Mouse (Mus musculus): ENCODE measurements around the gene Thsd4. TPM values are rescaled to one million over a fixed set of nuclear protein-coding genes. Genes with fewer than 3 reads are reported as not detected.

Gene Thsd4
- polyA plus RNA-seq, 1 experiment from 2014 or later: 38.7 TPM

GRCm38 (mm10) chr9:60316510-60316909 lies 205.3 kb downstream of the Thsd4 start:
- Histone ChIP-seq H3K27ac (ENCODE audit: low read depth, low read length) (no peak overlapping the region), H3K4me2 (replicated peaks; ENCODE audit: low read depth, low read length) (no peak overlapping the region), H3K9ac (ENCODE audit: low read depth, low read length) (no peak overlapping the region), H3K9me3 (ENCODE audit: control insufficient read depth, low read length) (no peaks in the 10 kb centered on the region), H3K4me3 (ENCODE audit: low read length) (no peak overlapping the region), H3K27me3 (ENCODE audit: control insufficient read depth, insufficient read depth, low read length) (no peaks in the 10 kb centered on the region), H3K4me1 (ENCODE audit: control insufficient read depth, insufficient read depth, low read length) (peaks cover 22% of the 10 kb centered on the region), H3K36me3 (ENCODE audit: control insufficient read depth, insufficient read depth, low read length) (no peaks in the 10 kb centered on the region)
- ATAC-seq (ENCODE audit: low FRiP score, low TSS enrichment): no peak
- 52% methylated on average over 5 of the region's 5 CpGs for WGBS

GRCm38 (mm10) chr9:60315533-60315932 lies 206.3 kb downstream of the Thsd4 start:
- Histone ChIP-seq H3K4me3 (ENCODE audit: low read length) (no peak overlapping the region), H3K36me3 (ENCODE audit: control insufficient read depth, insufficient read depth, low read length) (no peaks in the 10 kb centered on the region), H3K9ac (ENCODE audit: low read depth, low read length) (no peak overlapping the region), H3K27ac (ENCODE audit: low read depth, low read length) (no peak overlapping the region), H3K9me3 (ENCODE audit: control insufficient read depth, low read length) (no peaks in the 10 kb centered on the region), H3K27me3 (ENCODE audit: control insufficient read depth, insufficient read depth, low read length) (no peaks in the 10 kb centered on the region), H3K4me2 (replicated peaks; ENCODE audit: low read depth, low read length) (no peak overlapping the region), H3K4me1 (ENCODE audit: control insufficient read depth, insufficient read depth, low read length) (peaks cover 27% of the 10 kb centered on the region)
- ATAC-seq (ENCODE audit: low FRiP score, low TSS enrichment): no peak
- WGBS: 48% methylated on average over 5 of the region's 5 CpGs

- no peak overlapping the region for H3K9ac ChIP-seq (ENCODE audit: low read depth, low read length)
- H3K9me3 ChIP-seq (ENCODE audit: control insufficient read depth, low read length): no peaks in the 10 kb centered on the region
- WGBS: 42% methylated on average over 6 of the region's 6 CpGs
- H3K27me3 ChIP-seq (ENCODE audit: control insufficient read depth, insufficient read depth, low read length): no peaks in the 10 kb centered on the region
- H3K4me2 ChIP-seq (replicated peaks; ENCODE audit: low read depth, low read length): no peak overlapping the region
- H3K36me3 ChIP-seq (ENCODE audit: control insufficient read depth, insufficient read depth, low read length): no peaks in the 10 kb centered on the region
- peaks cover 37% of the 10 kb centered on the region for H3K4me1 ChIP-seq (ENCODE audit: control insufficient read depth, insufficient read depth, low read length)
- no peak overlapping the region for H3K4me3 ChIP-seq (ENCODE audit: low read length)
- no peak for ATAC-seq (ENCODE audit: low FRiP score, low TSS enrichment)
- H3K27ac ChIP-seq (ENCODE audit: low read depth, low read length): no peak overlapping the region
Measured at GRCm38 (mm10) chr9:60313661-60314060, 208.2 kb downstream of the Thsd4 start.

GRCm38 (mm10) chr9:60312670-60313069 lies 209.2 kb downstream of the Thsd4 start:
- Histone ChIP-seq H3K9ac (ENCODE audit: low read depth, low read length) (no peak overlapping the region), H3K27me3 (ENCODE audit: control insufficient read depth, insufficient read depth, low read length) (no peaks in the 10 kb centered on the region), H3K4me3 (ENCODE audit: low read length) (no peak overlapping the region), H3K36me3 (ENCODE audit: control insufficient read depth, insufficient read depth, low read length) (no peaks in the 10 kb centered on the region), H3K4me2 (replicated peaks; ENCODE audit: low read depth, low read length) (no peak overlapping the region), H3K27ac (ENCODE audit: low read depth, low read length) (no peak overlapping the region), H3K9me3 (ENCODE audit: control insufficient read depth, low read length) (no peaks in the 10 kb centered on the region), H3K4me1 (ENCODE audit: control insufficient read depth, insufficient read depth, low read length) (peaks cover 43% of the 10 kb centered on the region)
- ATAC-seq (ENCODE audit: low FRiP score, low TSS enrichment): no peak
- 71% methylated on average over 7 of the region's 7 CpGs for WGBS

- no peak overlapping the region for H3K4me3 ChIP-seq (ENCODE audit: low read length)
- no peaks in the 10 kb centered on the region for H3K27me3 ChIP-seq (ENCODE audit: control insufficient read depth, insufficient read depth, low read length)
- no peaks in the 10 kb centered on the region for H3K9me3 ChIP-seq (ENCODE audit: control insufficient read depth, low read length)
- H3K9ac ChIP-seq (ENCODE audit: low read depth, low read length): no peak overlapping the region
- no peak for ATAC-seq (ENCODE audit: low FRiP score, low TSS enrichment)
- no peaks in the 10 kb centered on the region for H3K36me3 ChIP-seq (ENCODE audit: control insufficient read depth, insufficient read depth, low read length)
- H3K4me1 ChIP-seq (ENCODE audit: control insufficient read depth, insufficient read depth, low read length): peaks cover 43% of the 10 kb centered on the region
- H3K4me2 ChIP-seq (replicated peaks; ENCODE audit: low read depth, low read length): no peak overlapping the region
- H3K27ac ChIP-seq (ENCODE audit: low read depth, low read length): no peak overlapping the region
- WGBS: 65% methylated on average over 10 of the region's 10 CpGs
Measured at GRCm38 (mm10) chr9:60311594-60312128, 210.2 kb downstream of the Thsd4 start.

- Histone ChIP-seq H3K4me1 (ENCODE audit: control insufficient read depth, insufficient read depth, low read length) (peaks cover 43% of the 10 kb centered on the region), H3K27me3 (ENCODE audit: control insufficient read depth, insufficient read depth, low read length) (no peaks in the 10 kb centered on the region), H3K4me3 (ENCODE audit: low read length) (no peak overlapping the region), H3K4me2 (replicated peaks; ENCODE audit: low read depth, low read length) (no peak overlapping the region), H3K9me3 (ENCODE audit: control insufficient read depth, low read length) (no peaks in the 10 kb centered on the region), H3K36me3 (ENCODE audit: control insufficient read depth, insufficient read depth, low read length) (no peaks in the 10 kb centered on the region), H3K9ac (ENCODE audit: low read depth, low read length) (no peak overlapping the region), H3K27ac (ENCODE audit: low read depth, low read length) (no peak overlapping the region)
- no peak for ATAC-seq (ENCODE audit: low FRiP score, low TSS enrichment)
- WGBS: 73% methylated on average over 8 of the region's 8 CpGs
Measured at GRCm38 (mm10) chr9:60310741-60311317, 211.0 kb downstream of the Thsd4 start.

- no peak overlapping the region for H3K27ac ChIP-seq (ENCODE audit: low read depth, low read length)
- WGBS: 43% methylated on average over 16 of the region's 16 CpGs
- ATAC-seq (ENCODE audit: low FRiP score, low TSS enrichment): no peak
Measured at GRCm38 (mm10) chr9:60309786-60310711, 211.8 kb downstream of the Thsd4 start.

GRCm38 (mm10) chr9:60308182-60308581 lies 213.7 kb downstream of the Thsd4 start:
- H3K4me1 ChIP-seq (ENCODE audit: control insufficient read depth, insufficient read depth, low read length): peaks cover 37% of the 10 kb centered on the region
- no peak overlapping the region for H3K4me3 ChIP-seq (ENCODE audit: low read length)
- 52% methylated on average over 4 of the region's 4 CpGs for WGBS
- H3K9ac ChIP-seq (ENCODE audit: low read depth, low read length): no peak overlapping the region
- no peaks in the 10 kb centered on the region for H3K36me3 ChIP-seq (ENCODE audit: control insufficient read depth, insufficient read depth, low read length)
- H3K9me3 ChIP-seq (ENCODE audit: control insufficient read depth, low read length): no peaks in the 10 kb centered on the region
- H3K4me2 ChIP-seq (replicated peaks; ENCODE audit: low read depth, low read length): no peak overlapping the region
- 0 out of 2 replicates have a peak, but pooled peaks have one; percentile 43 for ATAC-seq (ENCODE audit: low FRiP score, low TSS enrichment)
- H3K27ac ChIP-seq (ENCODE audit: low read depth, low read length): no peak overlapping the region
- H3K27me3 ChIP-seq (ENCODE audit: control insufficient read depth, insufficient read depth, low read length): no peaks in the 10 kb centered on the region

More at GRCm38 (mm10) chr9:60309786-60310711, 211.8 kb downstream of the Thsd4 start:
- Histone ChIP-seq H3K36me3 (ENCODE audit: control insufficient read depth, insufficient read depth, low read length) (no peaks in the 10 kb centered on the region), H3K4me1 (ENCODE audit: control insufficient read depth, insufficient read depth, low read length) (peaks cover 43% of the 10 kb centered on the region), H3K9ac (ENCODE audit: low read depth, low read length) (no peak overlapping the region), H3K4me2 (replicated peaks; ENCODE audit: low read depth, low read length) (no peak overlapping the region), H3K4me3 (ENCODE audit: low read length) (no peak overlapping the region), H3K9me3 (ENCODE audit: control insufficient read depth, low read length) (no peaks in the 10 kb centered on the region), H3K27me3 (ENCODE audit: control insufficient read depth, insufficient read depth, low read length) (no peaks in the 10 kb centered on the region)

- H3K4me1 ChIP-seq (ENCODE audit: control insufficient read depth, insufficient read depth, low read length): peaks cover 33% of the 10 kb centered on the region
- no peak overlapping the region for H3K9ac ChIP-seq (ENCODE audit: low read depth, low read length)
- WGBS: 66% methylated on average over 5 of the region's 5 CpGs
- H3K36me3 ChIP-seq (ENCODE audit: control insufficient read depth, insufficient read depth, low read length): no peaks in the 10 kb centered on the region
- H3K4me2 ChIP-seq (replicated peaks; ENCODE audit: low read depth, low read length): no peak overlapping the region
- H3K27ac ChIP-seq (ENCODE audit: low read depth, low read length): no peak overlapping the region
- H3K4me3 ChIP-seq (ENCODE audit: low read length): no peak overlapping the region
- ATAC-seq (ENCODE audit: low FRiP score, low TSS enrichment): no peak
- no peaks in the 10 kb centered on the region for H3K9me3 ChIP-seq (ENCODE audit: control insufficient read depth, low read length)
- H3K27me3 ChIP-seq (ENCODE audit: control insufficient read depth, insufficient read depth, low read length): no peaks in the 10 kb centered on the region
Measured at GRCm38 (mm10) chr9:60307469-60307868, 214.4 kb downstream of the Thsd4 start.

Measured in kidney, embryonic 14.5 days (tissue).